Mouse (Mus musculus) T-helper 2 cell (primary cell): ENCODE data around the gene Samd9l.
"Not testable (repeated sequence)": the region's sequence is repeated elsewhere in the genome, so short reads cannot be mapped to it uniquely, and the experiment has no call there.

ENCODE experiments used
- in situ Hi-C: fragments of 300-600 bp; cut with MboI, MseI; formaldehyde crosslinking; loops from one replicate; pipeline ENCODE4 v1.15.1; 2025; ENCODE audit warnings: high pct_unique_total_duplicates

The Samd9l gene

GRCm38 (mm10) chr6:3343603-3344247 is 55.6 kb downstream of the Samd9l start:
- in situ Hi-C loops: loop anchor here (5.0 kb wide), 1 partner anchor 54 kb away; the partner anchor contains the start of gene Samd9l

- in situ Hi-C loops: loop anchor here (5.0 kb wide), 1 partner anchor 56 kb away; the partner anchor contains the start of gene Samd9l
These were observed 57.9 kb downstream of the Samd9l start for GRCm38 (mm10) chr6:3341479-3341878.

GRCm38 (mm10) chr6:3340928-3341327 is 58.4 kb downstream of the Samd9l start:
- in situ Hi-C loops: loop anchor here (5.0 kb wide), 1 partner anchor 56 kb away; the partner anchor contains the start of gene Samd9l

GRCm38 (mm10) chr6:3339131-3339530 is 60.2 kb downstream of the Samd9l start:
- in situ Hi-C loops: not testable (repeated sequence)
